Mouse (Mus musculus) neural tube, embryonic 10.5 days (tissue): ENCODE results near the gene Itsn1.

Experiments used
- DNase-seq: peaks from one replicate; pipeline ENCODE4 v3.0.0-alpha.2; 2017; ENCODE audit warnings: low spot score; ENCODE audit errors: extremely low spot score

The Itsn1 gene

DNA sequence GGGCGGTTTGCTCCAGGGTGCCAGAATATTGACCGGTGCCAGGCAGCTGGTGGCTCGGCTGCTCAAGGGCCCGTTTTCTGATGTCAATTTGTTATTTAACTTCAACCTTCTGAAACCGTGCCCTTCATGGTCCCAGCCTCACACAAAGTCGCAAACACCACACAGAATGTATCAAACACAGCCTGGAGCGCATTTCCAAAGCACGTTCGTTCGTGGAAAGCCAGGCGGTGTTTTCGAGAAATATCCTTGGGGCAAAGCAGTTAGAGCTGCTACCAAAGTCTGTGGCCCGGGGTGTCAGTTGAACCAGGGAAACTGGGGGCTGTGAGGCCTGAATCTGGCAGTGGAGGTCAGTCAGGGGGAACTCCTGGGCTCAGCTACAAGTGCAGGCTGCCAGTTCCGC, 213.1 kb downstream of the Itsn1 start:
- no peak for DNase-seq

GRCm38 (mm10) chr16:91946261-91946660, 217.2 kb downstream of the Itsn1 start:
- DNase-seq = no peak

DNA sequence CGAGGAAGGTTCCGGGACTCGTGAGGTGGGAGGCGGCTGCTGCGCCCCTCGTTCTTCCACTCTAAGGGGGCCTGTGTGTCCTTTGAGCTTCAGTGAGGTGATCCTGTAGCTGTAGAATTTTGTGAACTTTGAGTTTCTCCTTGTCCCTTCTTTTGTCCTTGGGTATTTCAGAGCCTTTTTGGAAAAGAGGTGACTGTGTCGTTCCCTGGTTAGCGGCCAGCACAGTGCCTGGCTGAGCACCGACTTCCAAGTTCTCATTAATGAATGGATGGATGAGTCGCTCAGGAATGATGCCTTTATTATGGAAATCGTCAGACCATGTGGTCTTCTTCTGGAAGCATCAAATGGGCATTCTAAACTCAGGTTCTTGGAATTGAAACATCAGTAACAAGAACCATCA, 218.0 kb downstream of the Itsn1 start:
- DNase-seq = no peak

- DNase-seq = no peak
These were observed 224.9 kb downstream of the Itsn1 start for GRCm38 (mm10) chr16:91953967-91954366.

DNA sequence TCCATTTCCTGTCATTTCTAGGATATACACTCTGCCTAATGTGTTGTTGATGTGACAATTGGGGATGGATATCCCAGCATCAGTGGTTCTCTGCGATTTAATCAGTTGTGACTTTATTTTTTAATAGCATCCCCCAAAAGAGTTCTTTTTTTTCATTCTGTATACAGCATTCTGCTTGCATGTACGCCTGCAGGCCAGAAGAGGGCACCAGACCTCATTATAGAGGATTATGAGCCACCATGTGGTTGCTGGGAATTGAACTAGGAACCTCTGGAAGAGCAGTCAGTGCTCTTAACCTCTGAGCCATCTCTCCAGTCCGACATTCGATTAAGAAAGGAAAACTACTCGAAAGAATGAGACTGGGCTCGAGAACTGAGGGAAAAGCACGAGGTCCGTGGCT, 225.7 kb downstream of the Itsn1 start:
- DNase-seq = no peak

- no peak for DNase-seq
These were observed 233.3 kb downstream of the Itsn1 start for GRCm38 (mm10) chr16:91962204-91962893.

DNA sequence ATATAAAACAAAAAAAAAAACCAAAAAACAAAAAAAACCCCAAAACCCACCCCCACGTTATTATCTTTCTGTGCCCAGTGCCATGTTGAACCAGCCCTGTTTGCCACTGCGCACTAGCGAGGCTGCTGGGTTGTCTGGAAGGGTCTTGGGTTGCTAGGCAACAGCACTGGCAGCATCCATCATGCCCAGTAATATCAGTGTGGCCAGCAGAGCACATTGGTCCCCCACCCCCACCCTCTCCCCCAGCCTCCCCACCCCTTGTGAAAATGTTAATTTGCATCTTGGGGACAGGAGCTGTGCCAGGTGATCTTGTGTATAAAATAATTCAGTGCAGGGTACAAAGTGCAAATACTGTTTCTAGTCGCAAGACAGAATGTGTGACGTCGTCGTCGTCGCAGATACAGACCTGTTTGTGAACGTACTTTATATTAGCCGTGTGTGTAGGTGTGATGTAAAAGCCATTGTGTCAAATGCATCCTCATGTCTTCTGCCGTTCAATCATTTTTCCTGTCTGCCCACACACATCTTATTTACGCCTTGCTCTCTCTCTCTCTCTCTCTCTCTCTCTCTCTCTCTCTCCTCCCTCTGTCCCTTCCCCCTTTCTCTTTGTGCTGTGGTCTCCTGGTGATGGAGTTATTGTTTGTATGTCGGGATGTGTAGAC, 233.9 kb downstream of the Itsn1 start:
- peak; percentile 45 for DNase-seq

- no peak for DNase-seq
These were observed 234.4 kb downstream of the Itsn1 start for GRCm38 (mm10) chr16:91963556-91963900.

- DNase-seq = no peak
These were observed 235.5 kb downstream of the Itsn1 start for GRCm38 (mm10) chr16:91964308-91965178.

DNA sequence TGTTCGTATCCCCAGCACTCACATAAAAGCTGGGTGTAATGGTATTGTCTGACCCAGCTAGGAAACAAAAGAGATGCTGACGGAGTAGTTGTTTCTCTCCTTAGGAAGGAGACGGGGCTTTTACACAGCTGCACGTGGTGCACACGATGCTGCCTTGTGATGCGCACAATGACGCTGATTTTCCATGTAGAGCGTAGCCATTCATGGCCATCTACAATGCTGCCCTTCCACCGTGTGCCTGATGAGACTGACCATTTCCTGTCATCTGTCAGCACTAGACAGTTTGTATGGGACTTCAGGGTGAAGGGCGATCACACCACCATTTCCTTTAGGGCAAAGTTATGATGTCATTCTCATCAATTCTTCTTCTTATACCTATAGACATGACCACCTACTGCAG, 239.6 kb downstream of the Itsn1 start:
- no peak for DNase-seq

GRCm38 (mm10) chr16:91969516-91970031, 240.5 kb downstream of the Itsn1 start:
- no peak for DNase-seq
